Mouse (Mus musculus): Measurements from ENCODE around the gene Neurod2.

DNA sequence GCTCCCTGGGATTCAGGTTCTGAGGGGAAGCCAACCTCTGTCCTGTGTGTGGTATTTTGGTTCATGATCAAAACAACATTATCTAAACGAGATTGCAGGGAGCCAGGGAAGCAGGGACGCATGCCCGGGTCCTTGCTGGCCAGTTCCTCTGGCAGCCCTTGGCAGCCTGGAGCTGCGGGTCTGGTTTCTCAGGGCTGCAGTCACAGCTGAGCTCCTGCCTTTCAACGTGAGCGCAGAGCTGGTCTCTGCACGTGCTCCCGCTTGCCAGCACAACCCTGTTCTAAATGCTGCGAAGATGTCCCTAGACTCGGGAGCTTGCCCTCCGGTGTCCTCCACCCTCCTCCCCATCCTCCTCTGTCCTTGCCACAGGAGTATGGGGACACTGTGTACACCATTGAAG is 48.3 kb upstream of the Neurod2 start:
- no peak for TF ChIP-seq CTCF (IDR thresholded peaks at IDR 0.05; ENCODE audit: low read depth)
- TF ChIP-seq EP300 (IDR thresholded peaks at IDR 0.05; ENCODE audit: low read depth), result no peak

Measured in liver, embryonic 14.5 days (tissue).